Mouse (Mus musculus) testis, adult 2 months (tissue): ENCODE measurements at regions not wholly inside any gene's neighbourhood (a gene's known extent, or its start where the extent isn't known, plus 50 kb on each side); places are given as distances from the start of the nearest gene placed in this dataset.

Experiments used
- CTCF ChIP-seq: fragments of 200-500 bp; IDR thresholded peaks from 2 replicates; pipeline ENCODE4 v1.5.1; 2012; ENCODE audit warnings: low read depth, mild to moderate bottlenecking, inconsistent platforms, low read length, moderate library complexity; ENCODE audit not compliant: control insufficient read depth, insufficient read depth, insufficient replicate concordance
- POLR2A ChIP-seq: fragments of 200-500 bp; IDR thresholded peaks from 2 replicates; pipeline ENCODE4 v1.6.1; 2012; ENCODE audit warnings: low read depth, mild to moderate bottlenecking, inconsistent platforms, low read length, moderate library complexity; ENCODE audit not compliant: control insufficient read depth

GRCm38 (mm10) chr14:46671062-46671461, 89.3 kb upstream of the Cdkn3 start:
- TF ChIP-seq CTCF (no peak), POLR2A (no peak)
